Mouse (Mus musculus) liver, embryonic 15.5 days (tissue): Measurements from ENCODE around the gene Arhgap40. TPM values are rescaled to one million over a fixed set of nuclear protein-coding genes. Genes with fewer than 3 reads are reported as not detected.

Experiments used
- ATAC-seq: fragments of 200-750 bp; cut with Nextera tagmentation; 2 replicates; pipeline ENCODE4 v1.8.0; 2017; ENCODE audit warnings: moderate number of reproducible peaks, mild to moderate bottlenecking, moderate library complexity; ENCODE audit not compliant: insufficient read depth
- H3K27ac ChIP-seq: fragments of 300-500 bp; sonication (generic); replicated peaks from 2 replicates; pipeline ENCODE4 v1.5.1; 2015; ENCODE audit warnings: mild to moderate bottlenecking, inconsistent platforms
- H3K27me3 ChIP-seq: fragments of 300-500 bp; sonication (generic); 2 replicates; pipeline ENCODE4 v1.6.1; 2015; ENCODE audit warnings: mild to moderate bottlenecking, inconsistent platforms
- H3K36me3 ChIP-seq: fragments of 300-500 bp; sonication (generic); replicated peaks from 2 replicates; pipeline ENCODE4 v1.6.1; 2015; ENCODE audit warnings: moderate library complexity, mild to moderate bottlenecking, inconsistent platforms
- H3K4me1 ChIP-seq: fragments of 300-500 bp; sonication (generic); replicated peaks from 2 replicates; pipeline ENCODE4 v1.6.1; 2015; ENCODE audit warnings: inconsistent platforms
- H3K4me2 ChIP-seq: fragments of 300-500 bp; sonication (generic); 2 replicates; pipeline ENCODE4 v1.6.1; 2015; ENCODE audit warnings: moderate library complexity, mild to moderate bottlenecking, inconsistent platforms
- H3K4me3 ChIP-seq: fragments of 300-500 bp; sonication (generic); replicated peaks from 2 replicates; pipeline ENCODE4 v1.5.1; 2015; ENCODE audit warnings: mild to moderate bottlenecking, inconsistent platforms
- H3K9ac ChIP-seq: fragments of 300-500 bp; sonication (generic); 2 replicates; pipeline ENCODE4 v1.6.1; 2015; ENCODE audit warnings: moderate library complexity, mild to moderate bottlenecking, inconsistent platforms
- H3K9me3 ChIP-seq: fragments of 300-500 bp; sonication (generic); replicated peaks from 2 replicates; pipeline ENCODE4 v1.6.1; 2016; ENCODE audit warnings: inconsistent platforms
- WGBS: fragments of 180-500 bp; shearing (Covaris S2); methylation state at CpG from one replicate; pipeline ENCODE4 v1.1.7; 2015; ENCODE audit warnings: mixed read lengths; ENCODE audit not compliant: insufficient replicate concordance; 5-methylcytosine and 5-hydroxymethylcytosine counted together
- polyA plus RNA-seq: library from polyadenylated mRNA; unstranded; fragments of >200 nt; fragmentation: Nextera tagmentation; extraction: Ambion mirVana; gene quantifications from 2 replicates; pipeline ENCODE4 v1.2.1, GENCODE M21; 2015

Arhgap40 gene
- 0.09 TPM in 1 of 2 replicates, not detected in the other for polyA plus RNA-seq

- WGBS, result 67% methylated on average over 10 of the region's 10 CpGs
- Histone ChIP-seq H3K27ac (no peak within 1 kb of the TSS), H3K4me1 (no peaks in the 10 kb centered on the region)
These were observed at the start of gene Arhgap40 for GRCm38 (mm10) chr2:158512528-158512927. TSS of gene Arhgap40 (plus strand) at chr2:158512796.

DNA sequence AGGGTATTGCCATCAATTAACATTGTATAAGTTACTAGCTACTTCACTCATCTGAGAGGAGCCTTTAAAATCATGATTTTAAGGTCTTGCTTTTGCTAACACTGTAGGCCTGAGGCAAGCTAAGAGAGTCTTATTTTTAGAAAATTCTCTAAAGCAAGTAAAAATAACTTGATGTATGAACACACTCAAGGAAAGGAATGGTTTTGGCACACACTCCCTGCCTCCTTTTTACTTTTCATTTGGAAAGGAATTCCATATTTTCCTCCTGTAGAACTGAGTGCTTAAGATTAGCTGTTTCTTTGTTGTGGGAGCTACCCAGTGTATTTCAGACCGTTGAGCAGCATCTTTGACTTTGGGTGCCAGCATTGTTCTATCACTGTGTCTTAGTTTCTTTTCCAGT is 38.4 kb upstream of the Arhgap40 start:
- H3K4me3 ChIP-seq, result no peak overlapping the region
- no peak overlapping the region for H3K9ac ChIP-seq
- H3K27me3 ChIP-seq, result no peaks in the 10 kb centered on the region
- H3K36me3 ChIP-seq, result peaks cover 44% of the 10 kb centered on the region
- 88% methylated on average over 1 of the region's 1 CpGs for WGBS
- ATAC-seq, result no peak
- H3K27ac ChIP-seq, result no peak overlapping the region
- no peaks in the 10 kb centered on the region for H3K4me1 ChIP-seq
- no peaks in the 10 kb centered on the region for H3K9me3 ChIP-seq
- no peak overlapping the region for H3K4me2 ChIP-seq

More at GRCm38 (mm10) chr2:158512528-158512927, at the start of gene Arhgap40:
- ATAC-seq, result no peak
- Histone ChIP-seq H3K4me2 (no peak within 1 kb of the TSS), H3K36me3 (no peaks in the 10 kb centered on the region), H3K9me3 (no peaks in the 10 kb centered on the region), H3K9ac (no peak within 1 kb of the TSS), H3K27me3 (no peaks in the 10 kb centered on the region), H3K4me3 (no peak within 1 kb of the TSS)

- Histone ChIP-seq H3K9me3 (no peaks in the 10 kb centered on the region), H3K27me3 (no peaks in the 10 kb centered on the region), H3K4me3 (no peak overlapping the region), H3K9ac (no peak overlapping the region), H3K4me1 (no peaks in the 10 kb centered on the region), H3K4me2 (no peak overlapping the region), H3K27ac (no peak overlapping the region), H3K36me3 (peaks cover 65% of the 10 kb centered on the region)
- no peak for ATAC-seq
- 58% methylated on average over 3 of the region's 3 CpGs for WGBS
These were observed 35.0 kb upstream of the Arhgap40 start for GRCm38 (mm10) chr2:158477640-158478039.

DNA sequence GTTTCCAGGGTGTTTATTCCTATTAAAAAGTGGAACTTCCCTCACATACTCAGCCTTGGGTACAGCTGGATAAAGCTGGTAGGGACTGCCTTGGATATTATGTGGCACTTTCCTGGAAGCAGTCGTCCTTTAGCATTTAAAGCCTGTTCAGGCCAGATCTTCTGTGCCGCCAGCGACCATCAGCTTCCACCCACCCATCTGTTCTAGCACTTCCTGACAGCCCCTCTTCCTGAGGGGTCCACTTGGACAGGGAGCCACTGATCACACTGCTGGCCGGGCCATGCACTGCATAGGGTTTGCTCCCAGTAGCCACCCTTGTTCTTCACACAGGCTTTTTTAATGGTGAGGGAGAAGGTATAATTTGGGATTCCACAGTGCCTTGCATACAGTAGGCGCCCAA is 14.1 kb upstream of the Arhgap40 start:
- H3K36me3 ChIP-seq, result peaks cover 35% of the 10 kb centered on the region
- H3K9me3 ChIP-seq, result no peaks in the 10 kb centered on the region
- no peak for ATAC-seq
- H3K27ac ChIP-seq, result no peak overlapping the region
- no peaks in the 10 kb centered on the region for H3K4me1 ChIP-seq
- no peaks in the 10 kb centered on the region for H3K27me3 ChIP-seq
- no peak overlapping the region for H3K4me2 ChIP-seq
- H3K9ac ChIP-seq, result no peak overlapping the region
- no peak overlapping the region for H3K4me3 ChIP-seq
- WGBS, result 70% methylated on average over 5 of the region's 5 CpGs

GRCm38 (mm10) chr2:158501836-158502812 is 10.5 kb upstream of the Arhgap40 start, which contains the start of gene Adig:
TSS of gene Adig (plus strand) at chr2:158502612.
- 58% methylated on average over 11 of the region's 11 CpGs for WGBS
- Histone ChIP-seq H3K27me3 (no peaks in the 10 kb centered on the region), H3K9me3 (no peaks in the 10 kb centered on the region), H3K9ac (no peak within 1 kb of the TSS), H3K27ac (no peak within 1 kb of the TSS), H3K4me3 (no peak within 1 kb of the TSS), H3K36me3 (0 out of 2 replicates have a peak, but pooled peaks cover 4% of the 10 kb centered on the region), H3K4me1 (no peaks in the 10 kb centered on the region), H3K4me2 (no peak within 1 kb of the TSS)
- no peak for ATAC-seq

DNA sequence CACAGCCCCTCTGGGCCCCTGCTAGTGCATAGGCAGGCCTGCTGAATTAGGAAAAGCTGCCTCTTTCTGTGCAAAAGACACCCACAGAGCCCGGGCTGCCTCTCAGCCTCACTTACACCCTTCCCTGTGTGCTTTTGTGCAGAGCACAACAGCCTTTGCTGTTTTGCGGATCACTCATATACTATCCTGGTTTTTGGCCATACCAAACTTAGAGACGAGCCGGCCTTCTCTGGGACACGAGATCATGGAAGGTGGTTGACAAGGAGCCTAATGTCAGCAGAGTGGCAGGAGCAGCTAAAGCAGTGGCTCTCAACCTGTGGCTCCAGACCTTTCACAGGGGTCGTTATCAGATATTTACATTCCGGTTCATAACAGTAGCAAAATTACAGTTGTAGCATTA is 9.4 kb upstream of the Arhgap40 start:
- H3K27ac ChIP-seq, result no peak overlapping the region
- no peaks in the 10 kb centered on the region for H3K36me3 ChIP-seq
- no peak for ATAC-seq
- H3K9me3 ChIP-seq, result no peaks in the 10 kb centered on the region
- no peak overlapping the region for H3K4me2 ChIP-seq
- 67% methylated on average over 7 of the region's 7 CpGs for WGBS
- no peaks in the 10 kb centered on the region for H3K27me3 ChIP-seq
- no peak overlapping the region for H3K4me3 ChIP-seq
- no peaks in the 10 kb centered on the region for H3K4me1 ChIP-seq
- no peak overlapping the region for H3K9ac ChIP-seq

DNA sequence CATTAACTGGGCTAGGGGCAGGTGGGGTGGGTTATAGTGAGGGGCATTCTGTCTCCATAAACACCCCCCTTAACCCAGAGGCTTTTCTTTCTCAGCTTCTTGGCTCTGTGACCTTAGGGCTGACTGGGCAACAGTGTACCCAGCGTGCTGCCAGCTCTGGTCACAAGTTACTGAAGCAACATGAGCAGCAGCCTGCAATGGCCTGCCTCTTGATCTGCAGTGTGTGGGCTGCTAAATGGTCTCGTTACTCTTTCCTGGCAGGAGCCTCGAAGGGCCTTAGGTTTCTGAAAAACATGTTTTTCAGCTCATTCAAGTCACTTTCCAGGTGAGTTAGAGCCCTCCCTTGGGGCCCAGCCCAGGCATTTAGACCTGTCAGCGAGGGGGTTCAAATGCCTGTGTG is 8.9 kb upstream of the Arhgap40 start:
- Histone ChIP-seq H3K4me2 (no peak overlapping the region), H3K27ac (no peak overlapping the region), H3K4me1 (no peaks in the 10 kb centered on the region), H3K36me3 (no peaks in the 10 kb centered on the region), H3K4me3 (no peak overlapping the region), H3K27me3 (no peaks in the 10 kb centered on the region), H3K9me3 (no peaks in the 10 kb centered on the region), H3K9ac (no peak overlapping the region)
- no peak for ATAC-seq
- WGBS, result 59% methylated on average over 4 of the region's 4 CpGs

DNA sequence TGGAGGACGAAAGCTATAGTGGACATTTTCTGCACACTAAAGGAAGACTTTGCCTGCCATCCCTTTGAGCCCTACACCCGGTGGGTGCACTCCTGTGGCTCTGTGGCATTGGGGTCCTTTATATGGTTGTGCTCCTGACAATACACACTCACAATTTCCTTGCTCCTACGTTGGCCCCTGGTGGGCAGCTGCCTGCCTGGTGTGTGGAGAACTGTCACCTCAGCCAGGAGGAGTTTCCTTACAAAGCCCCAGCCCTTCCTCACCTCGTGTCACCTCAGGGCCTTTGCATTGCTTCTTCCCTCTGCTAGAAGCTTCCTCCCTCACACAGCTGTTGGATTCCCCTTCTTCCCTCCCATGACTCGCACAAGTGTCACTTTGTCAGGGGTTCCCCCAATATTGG is 6.1 kb upstream of the Arhgap40 start:
- ATAC-seq, result no peak
- Histone ChIP-seq H3K4me3 (no peak overlapping the region), H3K36me3 (no peaks in the 10 kb centered on the region), H3K27ac (no peak overlapping the region), H3K9me3 (no peaks in the 10 kb centered on the region), H3K4me1 (no peaks in the 10 kb centered on the region), H3K27me3 (no peaks in the 10 kb centered on the region), H3K9ac (no peak overlapping the region), H3K4me2 (no peak overlapping the region)
- WGBS, result 49% methylated on average over 5 of the region's 5 CpGs

GRCm38 (mm10) chr2:158507046-158507445 is 5.5 kb upstream of the Arhgap40 start:
- no peak overlapping the region for H3K27ac ChIP-seq
- no peak for ATAC-seq
- no peak overlapping the region for H3K9ac ChIP-seq
- WGBS, result 66% methylated on average over 10 of the region's 10 CpGs
- H3K4me3 ChIP-seq, result no peak overlapping the region
- H3K4me2 ChIP-seq, result no peak overlapping the region
- no peaks in the 10 kb centered on the region for H3K4me1 ChIP-seq
- H3K36me3 ChIP-seq, result no peaks in the 10 kb centered on the region
- no peaks in the 10 kb centered on the region for H3K9me3 ChIP-seq
- no peaks in the 10 kb centered on the region for H3K27me3 ChIP-seq

GRCm38 (mm10) chr2:158510665-158511064 is 1.9 kb upstream of the Arhgap40 start:
- Histone ChIP-seq H3K9me3 (no peaks in the 10 kb centered on the region), H3K27me3 (no peaks in the 10 kb centered on the region), H3K36me3 (no peaks in the 10 kb centered on the region), H3K4me3 (no peak overlapping the region), H3K9ac (no peak overlapping the region), H3K4me1 (no peaks in the 10 kb centered on the region), H3K27ac (no peak overlapping the region), H3K4me2 (no peak overlapping the region)
- ATAC-seq, result no peak
- WGBS, result 63% methylated on average over 6 of the region's 6 CpGs

DNA sequence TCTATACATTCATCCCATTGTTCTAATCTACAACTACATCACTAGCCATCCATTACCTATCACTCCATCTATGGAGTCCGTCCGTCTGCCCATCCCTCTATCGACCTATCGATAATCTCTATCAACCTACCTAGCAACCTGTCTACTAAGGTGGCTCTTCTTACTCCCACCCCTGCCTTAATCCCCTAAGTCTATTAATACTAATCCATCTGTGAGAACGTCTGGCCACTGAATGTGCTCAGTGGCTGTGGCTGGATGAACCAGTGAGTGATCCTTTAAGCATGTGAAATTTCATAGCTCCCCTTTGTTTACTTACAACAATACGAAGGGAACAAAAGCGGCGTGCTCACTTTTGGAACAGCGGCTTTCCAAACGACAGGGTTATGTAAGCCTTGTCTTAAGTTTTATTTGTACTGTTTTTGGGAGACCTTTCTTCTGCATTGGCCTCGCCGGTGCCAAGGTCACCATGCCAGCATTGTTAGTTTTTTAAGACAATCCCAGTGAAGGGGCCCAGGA is 1.3 kb downstream of the Arhgap40 start:
- Histone ChIP-seq H3K9ac (no peak overlapping the region), H3K4me2 (no peak overlapping the region), H3K27me3 (no peaks in the 10 kb centered on the region), H3K4me1 (no peaks in the 10 kb centered on the region), H3K27ac (no peak overlapping the region), H3K4me3 (no peak overlapping the region), H3K9me3 (no peaks in the 10 kb centered on the region), H3K36me3 (no peaks in the 10 kb centered on the region)
- no peak for ATAC-seq
- 74% methylated on average over 12 of the region's 12 CpGs for WGBS
